Mouse (Mus musculus) brown adipose tissue, adult 24 weeks (tissue): Measurements from ENCODE around the gene Drg2. TPM values are rescaled to one million over a fixed set of nuclear protein-coding genes. Genes with fewer than 3 reads are reported as not detected.
"Not testable (repeated sequence)": the region's sequence is repeated elsewhere in the genome, so short reads cannot be mapped to it uniquely, and the experiment has no call there.

Source experiments
- H3K27ac ChIP-seq: fragments of 200-500 bp; replicated peaks from 2 replicates; pipeline ENCODE4 v1.5.1; 2012; ENCODE audit warnings: low read depth, mild to moderate bottlenecking, low read length
- H3K4me1 ChIP-seq: fragments of 200-500 bp; 2 replicates; pipeline ENCODE4 v1.6.1; 2012; ENCODE audit warnings: low read length, mixed read lengths; ENCODE audit not compliant: control insufficient read depth, insufficient read depth, insufficient read length
- H3K4me3 ChIP-seq: fragments of 200-500 bp; 2 replicates; pipeline ENCODE4 v1.5.1; 2012; ENCODE audit warnings: low read depth, mild to moderate bottlenecking, low read length, moderate library complexity; ENCODE audit not compliant: insufficient read depth
- polyA plus RNA-seq: library from polyadenylated mRNA; stranded (reverse); fragments of >200 nt; gene quantifications from 2 replicates; pipeline ENCODE4 v1.2.4, GENCODE M21; 2012; ENCODE audit not compliant: missing spikeins, insufficient read depth, insufficient read length

Gene Drg2
- polyA plus RNA-seq, 1 experiment: 42.3 TPM

GRCm38 (mm10) chr11:60439621-60440020 is 14.8 kb upstream of the Drg2 start:
- H3K27ac ChIP-seq, H3K4me1 ChIP-seq, H3K4me3 ChIP-seq: not testable (repeated sequence)

GRCm38 (mm10) chr11:60440176-60440575 is 14.2 kb upstream of the Drg2 start:
- no peak overlapping the region for H3K27ac ChIP-seq

GRCm38 (mm10) chr11:60442896-60443295 is 11.5 kb upstream of the Drg2 start:
- Histone ChIP-seq H3K4me1 (no peaks in the 10 kb centered on the region), H3K27ac (no peak overlapping the region), H3K4me3 (no peak overlapping the region)

More at GRCm38 (mm10) chr11:60440176-60440575, 14.2 kb upstream of the Drg2 start:
- no peaks in the 10 kb centered on the region for H3K4me1 ChIP-seq
- H3K4me3 ChIP-seq: no peak overlapping the region

- H3K27ac ChIP-seq: no peak overlapping the region
- no peak overlapping the region for H3K4me3 ChIP-seq
- H3K4me1 ChIP-seq: no peaks in the 10 kb centered on the region
Observed at GRCm38 (mm10) chr11:60444007-60444406, 10.4 kb upstream of the Drg2 start.

- H3K4me3 ChIP-seq: peak overlapping the region; percentile 82
- no peaks in the 10 kb centered on the region; the same call in 1 of the 2 replicates for H3K4me1 ChIP-seq
- H3K27ac ChIP-seq: peak overlapping the region; percentile 33; the same call in 1 of the 2 replicates
Observed at GRCm38 (mm10) chr11:60454745-60455087, 325 bp downstream of the Drg2 start.

GRCm38 (mm10) chr11:60457973-60458372 is 3.6 kb downstream of the Drg2 start:
- H3K4me1 ChIP-seq: no peaks in the 10 kb centered on the region; the same call in 1 of the 2 replicates
- no peak overlapping the region for H3K4me3 ChIP-seq
- H3K27ac ChIP-seq: no peak overlapping the region

GRCm38 (mm10) chr11:60465943-60466380 is 11.6 kb downstream of the Drg2 start:
- Histone ChIP-seq H3K4me1 (no peaks in the 10 kb centered on the region), H3K27ac (no peak overlapping the region), H3K4me3 (no peak overlapping the region)

GRCm38 (mm10) chr11:60469039-60469438 is 14.6 kb downstream of the Drg2 start, which contains the start of gene Myo15:
TSS of gene Myo15 (plus strand) at chr11:60469339.
- Histone ChIP-seq H3K27ac (no peak within 1 kb of the TSS), H3K4me3 (no peak within 1 kb of the TSS), H3K4me1 (no peaks in the 10 kb centered on the region)

GRCm38 (mm10) chr11:60470743-60471142 is 16.4 kb downstream of the Drg2 start:
- H3K4me3 ChIP-seq: no peak overlapping the region
- H3K27ac ChIP-seq: no peak overlapping the region
- H3K4me1 ChIP-seq: no peaks in the 10 kb centered on the region

- Histone ChIP-seq H3K4me1 (no peaks in the 10 kb centered on the region), H3K4me3 (no peak overlapping the region), H3K27ac (no peak overlapping the region)
Observed at GRCm38 (mm10) chr11:60474534-60474933, 20.1 kb downstream of the Drg2 start.

- H3K4me3 ChIP-seq: no peak overlapping the region
- H3K4me1 ChIP-seq: no peaks in the 10 kb centered on the region
- no peak overlapping the region for H3K27ac ChIP-seq
Observed at GRCm38 (mm10) chr11:60475668-60476362, 21.4 kb downstream of the Drg2 start.

- Histone ChIP-seq H3K27ac (no peak overlapping the region), H3K4me3 (no peak overlapping the region)
Observed at GRCm38 (mm10) chr11:60478121-60478520, 23.7 kb downstream of the Drg2 start.

GRCm38 (mm10) chr11:60486267-60486666 is 31.9 kb downstream of the Drg2 start:
- Histone ChIP-seq H3K4me3 (no peak overlapping the region), H3K27ac (no peak overlapping the region), H3K4me1 (no peaks in the 10 kb centered on the region)

More at GRCm38 (mm10) chr11:60478121-60478520, 23.7 kb downstream of the Drg2 start:
- no peaks in the 10 kb centered on the region for H3K4me1 ChIP-seq

GRCm38 (mm10) chr11:60492726-60493125 is 38.3 kb downstream of the Drg2 start:
- Histone ChIP-seq H3K4me3 (no peak overlapping the region), H3K4me1 (no peaks in the 10 kb centered on the region), H3K27ac (no peak overlapping the region)

- Histone ChIP-seq H3K4me3 (no peak overlapping the region), H3K4me1 (no peaks in the 10 kb centered on the region), H3K27ac (no peak overlapping the region)
Observed at GRCm38 (mm10) chr11:60495692-60496091, 41.3 kb downstream of the Drg2 start.

- no peak overlapping the region for H3K4me3 ChIP-seq
- H3K4me1 ChIP-seq: no peaks in the 10 kb centered on the region
- H3K27ac ChIP-seq: no peak overlapping the region
Observed at GRCm38 (mm10) chr11:60507281-60507680, 52.9 kb downstream of the Drg2 start.
